Mouse (Mus musculus) right cerebral cortex, postnatal 14 days (tissue): ENCODE results near the gene Aldh8a1.
A peak's percentile ranks its signal among the peaks of the same experiment; 100 is the strongest.

Experiments used
- DNase-seq: peaks from one replicate; pipeline ENCODE4 v3.0.0; 2022

Aldh8a1 gene

DNA sequence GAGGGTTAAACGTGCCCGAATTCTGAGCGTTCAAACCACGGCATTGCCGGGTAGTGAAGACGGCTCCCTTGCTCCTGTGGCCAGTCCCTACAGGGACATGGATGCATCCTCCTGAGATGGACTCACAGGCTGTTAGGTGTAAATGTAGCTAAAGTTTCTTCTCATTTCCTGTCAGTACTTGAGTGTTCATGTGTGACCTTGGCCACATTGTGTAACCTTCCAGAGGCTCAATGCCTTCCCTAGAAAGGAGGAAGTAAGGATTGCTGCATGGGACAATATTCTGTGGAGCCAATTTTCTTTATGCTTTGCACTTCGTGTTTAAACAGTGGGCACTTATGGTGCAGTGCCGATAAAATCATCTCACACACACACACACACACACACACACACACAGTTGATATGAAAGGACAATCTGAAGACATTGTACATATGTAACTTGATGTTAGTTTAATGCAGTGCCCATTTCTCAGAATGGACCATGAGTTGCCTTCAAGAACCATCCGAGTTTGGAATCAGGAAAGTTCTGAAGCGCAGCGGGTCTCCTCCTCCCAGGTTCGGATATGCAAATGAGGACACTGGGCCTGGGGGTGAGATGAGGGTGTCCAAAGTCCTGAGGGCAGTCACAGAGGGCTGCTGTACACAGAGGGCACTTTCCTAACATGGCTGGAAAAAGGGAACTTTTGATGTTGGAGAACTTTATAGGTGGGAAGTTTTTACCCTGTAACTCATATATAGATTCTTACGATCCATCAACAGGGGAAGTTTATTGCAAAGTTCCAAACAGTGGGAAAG, at the start of gene Aldh8a1:
Gene Aldh8a1, plus strand, starts transcription at position 610 of the 792 bp plus-strand sequence.
- no peak for DNase-seq

DNA sequence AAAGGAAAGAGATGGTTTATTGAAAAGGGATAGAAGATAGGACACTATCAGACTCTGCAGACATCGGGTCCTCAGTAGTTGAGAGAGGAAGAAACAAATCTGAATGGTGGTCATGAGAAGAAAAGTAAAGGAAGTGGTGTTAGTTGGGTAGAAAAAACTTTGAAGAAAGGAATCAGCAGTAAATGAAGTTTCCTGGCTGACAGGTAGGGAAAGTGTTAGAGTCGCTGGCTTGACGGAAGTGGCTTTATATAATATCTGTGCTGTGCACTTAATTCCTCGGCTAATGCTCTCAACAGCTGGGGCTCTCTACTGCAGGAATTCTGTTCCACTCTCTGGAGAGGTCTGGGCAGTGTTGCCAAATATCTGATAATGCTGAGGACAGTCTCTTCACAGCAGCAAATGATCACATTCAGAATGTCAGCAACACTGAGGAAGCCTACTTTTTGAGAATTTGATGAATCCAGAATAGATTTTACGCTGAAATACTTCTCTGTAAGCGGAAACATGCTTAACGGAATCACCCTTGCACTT, 49.4 kb upstream of the Aldh8a1 start:
- DNase-seq, result no peak

DNA sequence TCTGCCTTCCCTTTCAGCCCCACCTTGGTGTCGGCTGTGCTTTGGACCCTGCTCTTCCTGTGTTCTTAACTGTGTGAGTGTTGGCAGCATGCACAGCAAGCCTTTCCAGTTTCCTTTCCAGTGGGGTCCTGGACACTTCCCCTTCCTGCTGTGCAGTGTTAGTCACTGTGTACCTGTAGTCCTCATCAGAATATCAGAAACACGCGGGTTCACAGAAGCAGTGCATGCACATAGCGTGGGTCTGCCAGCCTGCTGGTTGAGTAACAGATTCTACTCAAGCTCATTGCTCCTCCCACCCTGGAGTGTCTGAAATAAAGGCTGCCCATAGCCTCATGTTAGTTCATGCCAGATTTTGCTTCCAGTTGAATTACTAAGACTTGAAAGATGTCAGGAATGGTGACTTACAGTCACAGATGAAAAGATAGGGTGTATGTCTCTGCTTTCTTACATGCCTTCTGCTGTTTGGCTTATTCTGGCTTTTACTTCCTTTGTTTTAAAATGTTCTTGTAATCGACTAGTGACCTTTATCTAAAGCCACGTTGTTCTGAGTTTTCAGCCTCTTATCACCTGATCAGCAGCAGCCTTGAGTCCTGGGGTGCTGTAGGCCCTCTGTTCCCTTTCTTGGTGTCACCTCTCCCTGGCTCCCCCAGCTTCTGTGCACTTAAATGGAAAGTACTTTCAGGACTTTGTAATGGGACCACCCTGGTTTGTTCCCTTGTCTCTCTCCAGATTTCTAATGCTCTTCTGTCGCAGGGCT, 42.6 kb upstream of the Aldh8a1 start:
- DNase-seq, result no peak

DNA sequence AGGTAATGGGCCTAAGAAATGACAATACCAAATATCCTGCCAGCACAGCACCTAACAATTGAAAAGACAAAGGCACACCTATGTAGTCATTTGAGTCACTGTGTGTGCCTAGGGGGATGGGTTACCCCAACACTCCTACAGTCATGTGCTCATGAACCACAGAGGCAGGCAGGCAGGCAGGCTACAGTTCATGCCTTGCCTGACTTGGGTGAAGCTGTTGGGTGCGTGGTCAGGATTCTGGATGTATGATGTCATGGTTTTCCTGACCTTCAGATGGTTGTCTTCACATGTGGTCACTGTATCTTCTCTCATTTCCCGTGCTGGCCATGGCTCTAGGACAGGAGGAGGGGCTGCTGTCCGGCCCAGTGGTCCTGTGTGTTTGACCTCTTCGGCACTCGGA, 41.6 kb upstream of the Aldh8a1 start:
- DNase-seq, result no peak

DNA sequence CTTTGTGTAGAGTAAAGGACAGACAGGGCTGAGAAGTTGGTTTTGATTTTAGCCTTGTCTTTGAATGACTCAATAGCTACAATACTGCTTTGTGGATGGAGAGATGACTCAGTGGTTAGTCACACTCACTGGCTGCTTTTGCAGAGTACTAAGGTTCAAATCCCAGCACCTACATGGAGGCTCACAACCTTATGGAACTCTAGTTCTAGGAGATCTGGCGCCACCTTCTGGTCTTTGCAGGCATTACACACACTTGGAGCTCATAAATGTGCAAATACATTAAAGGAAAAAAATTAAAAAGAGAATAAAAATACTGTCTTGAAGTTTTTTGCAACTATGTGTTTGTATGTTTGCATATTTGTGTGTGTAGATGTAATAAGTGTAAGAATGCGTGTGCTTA, 39.9 kb upstream of the Aldh8a1 start:
- DNase-seq, result peak; percentile 40

DNA sequence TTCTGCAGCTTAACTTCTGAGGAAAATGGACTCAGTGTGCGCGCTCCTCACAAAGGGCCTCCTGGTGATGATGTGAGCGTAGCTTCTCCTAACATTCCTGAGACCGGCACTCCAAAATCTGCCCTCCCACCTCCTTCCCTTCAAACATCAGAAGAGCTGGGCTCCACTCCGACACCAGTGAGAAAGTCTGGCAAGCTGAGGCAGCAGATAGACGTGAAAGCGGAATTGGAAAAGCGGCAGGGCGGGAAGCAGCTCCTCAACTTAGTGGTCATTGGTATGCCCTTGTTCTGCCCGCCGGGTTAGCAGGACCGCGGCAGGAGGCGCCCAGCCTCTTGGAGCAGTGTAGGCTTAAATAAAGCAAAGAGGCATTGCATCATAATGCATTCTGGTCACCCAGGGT, 35.4 kb upstream of the Aldh8a1 start:
- DNase-seq, result no peak

DNA sequence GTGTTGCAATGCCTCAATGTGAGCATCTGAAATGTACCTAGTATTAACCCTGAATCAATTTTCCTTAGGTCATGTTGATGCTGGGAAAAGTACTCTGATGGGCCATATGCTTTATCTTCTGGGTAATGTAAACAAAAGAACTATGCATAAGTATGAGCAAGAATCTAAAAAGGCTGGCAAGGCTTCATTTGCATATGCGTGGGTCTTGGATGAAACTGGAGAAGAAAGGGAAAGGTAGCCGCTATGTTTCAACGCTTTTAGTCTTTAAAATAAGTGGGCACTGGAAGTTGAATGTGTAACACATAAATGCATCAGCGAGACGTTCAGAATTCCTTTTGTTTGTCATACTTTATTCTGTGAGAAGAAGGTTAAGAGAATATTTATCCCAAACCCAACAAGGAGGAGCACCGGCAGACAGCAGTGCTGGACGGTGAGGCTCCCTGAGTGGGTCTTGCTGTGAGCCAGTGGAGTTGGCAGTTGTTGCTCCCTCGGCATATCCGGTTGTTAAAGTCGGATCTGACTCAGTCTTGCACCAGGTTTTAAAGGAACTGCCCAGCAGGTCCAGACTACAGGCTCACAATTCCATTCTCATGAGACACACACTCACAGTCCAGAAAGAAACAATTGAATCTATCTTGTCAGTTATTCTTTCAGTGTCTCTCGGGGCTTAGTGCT, 34.6 kb upstream of the Aldh8a1 start:
- DNase-seq, result no peak

DNA sequence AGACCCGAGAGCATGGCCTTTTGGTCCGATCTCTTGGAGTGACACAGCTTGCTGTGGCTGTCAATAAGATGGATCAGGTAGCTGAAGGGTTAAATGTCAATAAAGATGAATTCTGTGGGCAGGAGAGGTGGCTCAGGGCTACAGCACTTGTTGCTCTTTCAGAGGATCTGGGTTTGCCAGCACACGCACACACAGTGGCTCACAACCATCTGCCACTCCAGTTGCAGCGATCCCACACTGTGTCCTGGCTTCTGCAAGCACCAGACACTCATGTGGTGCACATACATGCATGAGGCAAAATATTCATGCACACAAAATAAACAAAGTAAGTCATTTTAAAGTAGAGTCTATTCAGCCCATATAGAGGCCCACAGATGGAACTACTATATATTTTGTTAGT, 29.8 kb upstream of the Aldh8a1 start:
- no peak for DNase-seq

DNA sequence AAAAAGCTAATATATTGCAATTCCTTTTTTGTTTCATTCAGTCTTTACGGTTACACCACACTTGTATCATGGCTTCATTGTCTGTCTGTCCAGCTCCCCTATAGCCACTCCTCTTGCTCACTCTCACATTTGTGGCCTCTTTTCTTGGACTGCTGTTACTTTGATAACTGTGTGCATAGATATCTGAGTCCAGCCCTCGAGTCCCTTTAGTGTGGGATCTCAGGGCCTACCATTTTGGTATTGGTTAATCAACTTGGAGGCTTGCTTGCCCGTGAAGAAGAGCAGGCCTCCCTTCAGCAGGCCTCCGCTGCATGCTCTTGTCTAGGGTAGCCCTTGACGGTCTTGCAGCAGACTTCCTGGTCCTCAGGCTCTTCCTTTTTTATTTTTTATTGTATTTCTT, 27.6 kb upstream of the Aldh8a1 start:
- no peak for DNase-seq

DNA sequence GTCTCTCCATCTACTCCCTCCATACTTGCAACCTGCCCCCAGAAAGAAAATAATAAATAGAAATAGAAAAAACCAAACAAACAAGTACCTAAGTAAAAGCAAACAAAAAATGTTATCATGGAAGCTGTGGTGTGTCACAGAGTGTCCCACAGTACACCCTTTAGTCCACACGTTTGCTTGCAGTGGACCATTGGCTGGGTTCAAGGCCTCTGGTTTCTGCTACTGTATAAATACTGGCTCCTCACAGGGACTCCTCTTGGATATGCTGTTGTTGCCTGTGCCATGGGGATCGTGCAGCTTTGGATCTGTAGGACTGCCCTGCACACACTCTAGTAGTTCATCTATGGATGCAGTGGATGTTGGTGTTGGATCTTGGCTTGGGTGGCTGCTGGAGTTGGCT, 27.1 kb upstream of the Aldh8a1 start:
- no peak for DNase-seq

DNA sequence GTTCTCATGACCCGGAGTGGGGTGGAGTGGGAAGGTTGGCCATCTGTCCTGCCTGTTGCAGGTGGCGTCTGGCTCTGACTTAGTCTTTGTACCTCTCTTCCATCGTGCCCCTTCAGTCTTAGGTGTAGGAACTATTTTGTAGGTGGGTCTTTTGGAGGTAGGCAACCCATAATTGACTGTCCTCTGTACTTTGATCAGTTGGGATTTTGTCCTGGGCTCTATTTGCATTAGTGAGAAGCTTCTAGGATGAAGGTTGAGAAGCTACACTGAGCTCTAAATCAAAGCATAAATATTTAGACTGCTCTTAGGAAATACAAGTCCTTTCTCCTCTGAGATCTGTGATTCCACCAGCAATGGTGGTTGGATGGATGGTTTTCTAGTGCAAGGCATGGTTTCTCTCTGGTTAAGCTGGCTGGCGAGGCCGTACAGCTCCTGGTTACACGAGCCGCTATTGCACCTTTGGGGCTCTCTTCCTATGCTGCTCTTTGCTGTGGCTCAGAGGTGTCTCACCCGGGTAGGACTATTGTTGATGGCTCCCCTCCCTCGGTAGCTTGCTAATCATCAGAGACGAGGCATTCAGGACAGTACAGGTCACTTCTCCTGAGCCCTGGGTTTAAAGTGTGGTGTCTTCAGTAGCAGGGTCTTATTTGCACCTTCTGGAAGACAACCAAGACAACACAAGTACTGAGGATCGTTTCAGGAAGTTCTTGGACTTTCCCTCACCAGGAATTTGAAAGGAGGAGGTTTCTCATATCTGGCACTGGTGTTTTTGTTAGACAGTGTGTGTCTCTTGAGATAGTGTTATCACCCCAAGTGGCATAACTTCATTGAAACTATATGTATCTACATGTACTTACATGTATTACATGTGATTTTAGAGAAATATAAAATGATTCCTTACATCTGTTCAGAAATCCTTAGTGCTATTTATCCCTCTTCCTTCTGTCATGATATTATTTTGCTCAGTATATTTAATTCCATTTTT, 26.3 kb upstream of the Aldh8a1 start:
- no peak for DNase-seq

DNA sequence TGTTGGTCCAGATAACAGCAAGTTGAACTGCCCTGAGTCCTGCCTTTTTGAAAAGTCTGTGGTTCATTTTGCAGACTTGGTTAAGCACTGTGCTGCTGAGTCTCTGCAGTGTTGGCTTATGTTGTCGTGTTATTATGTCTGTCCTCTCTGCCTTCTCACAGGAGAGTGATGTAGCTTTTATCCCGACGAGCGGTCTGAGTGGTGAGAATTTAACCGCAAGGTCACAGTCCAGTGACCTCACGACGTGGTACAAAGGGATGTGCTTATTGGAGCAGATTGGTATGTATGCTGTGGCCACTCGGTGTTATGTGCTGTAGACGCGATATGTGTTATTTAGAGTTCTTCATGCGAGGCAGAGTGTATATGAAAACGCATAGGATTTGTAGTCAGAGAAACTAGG, 25.3 kb upstream of the Aldh8a1 start:
- no peak for DNase-seq

DNA sequence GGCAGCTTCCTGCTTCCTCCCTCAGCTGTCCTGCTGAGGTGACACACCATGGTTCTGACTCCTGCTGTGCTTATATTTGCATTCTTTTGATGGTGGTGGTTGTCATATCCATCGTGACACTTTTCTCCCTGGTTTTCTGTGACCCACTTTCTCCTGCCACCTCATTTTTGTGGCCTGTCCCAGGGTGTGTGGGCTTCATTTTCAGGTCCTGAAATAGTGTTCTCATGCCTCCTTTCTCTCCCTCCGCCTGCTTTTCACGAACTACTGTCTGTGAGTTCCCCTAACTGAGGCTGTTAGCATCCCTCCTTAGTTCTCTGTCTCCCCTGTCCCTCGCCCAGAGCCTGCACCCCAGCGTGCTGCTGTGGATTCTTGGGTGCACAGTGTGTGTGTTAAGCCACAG, 23.2 kb upstream of the Aldh8a1 start:
- DNase-seq, result no peak

DNA sequence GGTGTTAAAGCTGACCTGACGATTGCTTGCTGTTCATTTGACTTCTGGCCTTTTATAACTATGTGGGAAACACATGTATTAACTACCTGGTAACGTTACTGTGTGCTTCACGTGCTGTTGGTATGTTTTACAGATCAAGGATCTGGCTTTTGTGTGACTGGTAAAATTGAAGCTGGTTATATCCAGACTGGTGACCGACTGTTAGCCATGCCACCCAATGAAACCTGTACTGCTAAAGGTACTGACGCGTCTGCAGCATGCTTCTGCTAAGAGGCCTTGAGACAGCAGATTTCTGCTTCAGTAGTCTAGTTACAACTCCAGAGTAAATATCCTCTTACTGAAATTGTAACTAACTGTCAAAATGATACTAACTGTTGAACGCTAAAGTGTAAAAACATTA, 22.6 kb upstream of the Aldh8a1 start:
- no peak for DNase-seq

DNA sequence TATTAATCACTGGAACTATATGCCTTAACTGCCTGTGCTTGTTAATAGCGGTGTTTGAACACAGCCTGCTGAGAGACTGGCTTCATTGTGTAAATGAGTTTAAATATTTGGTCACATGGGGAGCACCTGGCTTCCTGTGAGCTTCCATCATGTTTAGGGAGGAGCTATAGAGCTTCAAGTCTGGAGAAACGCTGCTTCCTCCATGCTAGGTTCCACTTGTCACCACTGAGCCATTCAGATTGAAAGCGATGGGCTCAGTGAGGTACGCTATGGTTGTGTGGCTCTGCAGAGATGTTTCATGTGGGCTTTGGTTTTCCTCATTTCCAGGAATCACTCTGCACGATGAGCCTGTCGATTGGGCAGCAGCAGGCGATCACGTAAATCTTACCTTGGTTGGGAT, 19.1 kb upstream of the Aldh8a1 start:
- no peak for DNase-seq

DNA sequence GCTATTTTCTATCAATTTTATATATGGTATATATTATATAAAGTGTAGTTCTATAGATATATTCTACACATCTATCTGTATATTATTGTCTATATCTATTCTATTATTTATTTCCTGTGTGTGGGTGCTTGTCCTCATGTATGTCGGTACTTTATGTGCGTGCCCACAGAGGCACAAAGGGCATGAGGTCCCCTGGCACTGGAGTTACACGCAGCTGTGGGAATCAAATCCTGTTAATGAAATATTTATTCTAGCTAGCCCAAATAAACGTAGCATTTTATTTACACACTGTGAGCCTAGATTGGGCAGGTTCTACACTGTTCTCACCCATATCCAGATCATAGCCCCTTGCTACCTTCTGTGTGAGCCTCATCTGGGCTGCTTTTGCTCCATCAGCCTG, 18.0 kb upstream of the Aldh8a1 start:
- no peak for DNase-seq

DNA sequence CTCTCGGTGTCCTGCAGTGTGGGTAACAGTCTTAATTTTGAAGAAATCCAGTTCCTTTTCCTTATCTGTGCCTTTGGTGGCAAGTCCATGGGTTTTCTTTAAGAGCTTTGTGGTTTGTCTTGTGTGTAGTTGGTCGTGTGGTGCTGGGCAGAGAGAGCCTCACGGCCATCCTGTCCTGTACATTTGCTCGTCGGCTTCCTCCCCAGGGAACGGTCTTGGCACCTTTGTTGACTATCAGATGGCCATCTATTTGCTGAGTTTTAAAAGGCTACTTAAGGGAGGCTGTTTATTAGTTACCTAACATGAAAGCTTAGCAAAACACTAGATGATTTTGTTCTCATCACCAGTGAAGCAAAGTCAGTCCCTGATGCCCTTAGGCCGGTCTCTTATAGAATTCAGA, 15.2 kb upstream of the Aldh8a1 start:
- DNase-seq, result no peak

DNA sequence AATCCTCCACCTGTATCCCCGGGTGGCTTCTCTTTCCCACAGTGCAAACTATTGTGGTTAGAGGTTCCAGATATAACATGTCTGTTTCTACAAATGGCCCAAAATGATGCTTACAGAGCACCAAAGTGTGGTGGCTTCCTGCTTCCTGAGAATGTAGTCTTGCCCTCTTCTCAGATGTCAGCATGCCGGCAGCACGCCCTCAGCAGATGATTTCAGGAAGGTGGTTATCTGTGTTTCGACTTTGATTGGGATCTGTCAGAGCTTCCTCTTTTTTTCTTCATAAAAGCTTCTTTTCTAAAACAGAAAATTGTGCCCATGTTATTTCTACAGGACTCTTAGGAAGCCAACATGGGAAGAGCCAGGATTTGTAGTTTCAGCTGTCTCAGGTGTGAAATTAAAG, 13.8 kb upstream of the Aldh8a1 start:
- no peak for DNase-seq

DNA sequence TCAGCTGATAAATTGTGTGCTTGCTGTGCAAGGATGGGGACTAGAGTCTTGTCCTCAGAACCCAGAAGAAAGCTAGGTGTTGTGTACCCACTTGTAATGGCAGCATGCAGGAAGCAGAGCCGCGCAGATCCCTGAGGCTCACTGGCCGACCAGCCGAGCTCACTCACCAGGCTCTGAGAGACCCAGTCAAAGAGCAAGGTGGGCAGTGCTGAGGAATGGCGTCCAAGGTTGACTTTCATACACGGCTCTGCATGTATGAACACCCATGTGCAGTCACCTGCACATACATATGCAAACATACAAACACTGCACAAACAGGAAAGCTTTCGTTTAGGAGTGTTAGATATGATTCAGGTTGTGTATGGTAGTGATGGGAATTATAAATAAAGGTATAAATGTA, 12.1 kb upstream of the Aldh8a1 start:
- no peak for DNase-seq

DNA sequence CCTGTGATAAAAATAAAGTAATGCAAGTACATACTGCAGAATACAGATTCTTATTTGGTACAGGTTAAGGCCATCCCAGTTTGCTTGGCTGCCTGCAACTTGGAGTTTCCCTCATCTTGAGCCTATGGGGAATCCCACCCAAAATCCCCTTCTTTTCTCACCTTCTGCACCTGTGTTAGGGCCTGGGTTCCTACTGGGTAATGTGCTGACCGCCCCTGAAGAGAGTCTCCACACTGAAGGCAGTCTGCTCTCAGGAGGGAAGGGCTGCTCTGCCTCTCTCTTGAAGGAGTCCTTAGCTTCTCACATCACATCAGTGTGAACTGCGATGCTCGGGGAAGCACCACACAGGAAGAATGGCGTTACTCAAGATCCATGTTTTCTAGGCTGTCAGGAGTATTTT, 11.2 kb upstream of the Aldh8a1 start:
- no peak for DNase-seq

DNA sequence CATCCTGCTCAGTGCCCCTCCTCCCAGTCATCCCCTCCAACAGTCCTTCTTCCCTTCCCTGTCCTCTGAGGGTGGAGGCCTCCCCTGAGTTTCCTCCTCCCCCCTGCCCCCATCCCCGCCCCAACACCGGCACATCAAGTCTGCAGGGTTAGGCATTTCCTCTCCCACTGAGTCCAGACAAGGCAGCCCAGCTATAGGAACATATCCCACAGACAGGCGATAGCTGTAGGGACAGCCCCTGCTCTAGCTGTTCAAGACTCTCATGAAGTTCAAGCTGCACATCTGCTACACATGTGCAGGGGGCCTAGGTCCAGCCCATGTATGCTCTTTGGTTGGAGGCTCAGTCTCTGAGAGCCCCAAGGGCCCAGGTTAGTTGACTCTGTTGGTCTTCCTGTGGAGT, 10.6 kb upstream of the Aldh8a1 start:
- DNase-seq, result no peak

DNA sequence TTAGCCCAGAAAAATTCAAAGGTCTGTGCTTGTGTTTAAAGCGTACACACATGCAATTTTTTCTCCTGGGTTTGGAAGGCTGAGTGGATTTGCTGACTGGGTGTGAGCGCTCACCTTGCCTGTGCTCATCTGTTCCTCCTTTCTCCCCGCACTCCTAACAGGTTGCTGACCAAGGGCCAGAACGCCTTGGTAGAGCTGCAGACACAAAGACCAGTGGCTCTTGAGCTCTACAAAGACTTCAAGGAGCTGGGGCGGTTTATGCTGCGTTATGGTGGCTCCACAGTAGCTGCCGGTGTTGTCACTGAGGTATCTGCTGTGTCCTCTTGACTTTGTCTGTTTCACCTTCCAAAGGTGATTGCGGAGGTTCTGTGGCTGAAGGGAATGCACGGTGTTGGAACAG, 9.6 kb upstream of the Aldh8a1 start:
- no peak for DNase-seq

DNA sequence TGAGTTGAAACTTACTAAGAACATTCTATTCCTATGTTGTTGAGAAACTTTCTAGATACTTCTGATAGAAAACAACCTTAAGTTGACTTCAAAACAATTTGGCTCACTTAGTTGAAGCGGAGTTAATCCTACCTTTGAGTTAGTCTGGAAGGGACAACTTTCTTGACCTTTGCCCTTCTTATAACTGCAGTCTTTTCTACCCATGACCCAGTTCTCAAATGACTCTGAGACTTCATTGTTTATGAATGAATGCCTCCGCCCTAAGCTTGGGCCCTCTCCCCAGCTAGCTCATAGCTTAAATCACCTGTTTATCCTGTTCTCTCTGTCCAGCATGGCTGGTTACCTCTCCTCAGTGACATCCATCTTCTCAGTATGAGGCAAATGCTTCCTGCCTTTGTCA, 7.5 kb upstream of the Aldh8a1 start:
- DNase-seq, result no peak
